Mouse (Mus musculus) kidney, postnatal 14 days (tissue): ENCODE data around the gene Ppm1b.

Source experiments
- DNase-seq: peaks from one replicate; pipeline ENCODE4 v3.0.0; 2022; ENCODE audit warnings: mixed read lengths

The Ppm1b gene

DNA sequence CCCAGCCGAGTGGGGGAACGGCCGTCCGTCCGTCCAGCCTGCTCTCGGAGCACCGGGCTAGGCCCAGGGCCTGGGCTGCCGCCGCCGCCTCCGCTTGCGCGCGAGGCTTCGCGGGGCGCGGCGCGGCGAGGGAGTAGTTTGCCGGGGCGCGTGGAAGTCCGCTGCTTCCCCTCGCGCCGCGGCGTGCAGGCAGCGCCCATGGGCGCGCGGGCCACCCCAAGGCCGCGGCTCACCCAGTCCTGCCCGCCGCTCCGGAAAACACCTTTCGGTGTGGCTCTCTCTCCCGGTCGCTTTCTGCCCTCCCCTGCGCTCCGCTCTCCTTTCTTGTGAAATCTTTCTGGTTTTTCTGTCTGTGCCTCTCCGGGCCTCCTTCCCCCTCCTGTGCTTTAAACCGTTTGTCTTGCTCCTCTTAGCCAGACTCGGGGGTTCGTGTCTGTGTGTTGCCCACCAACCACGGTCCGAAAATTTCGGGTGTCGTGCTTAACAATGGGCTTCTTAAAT lies 1.9 kb downstream of the Ppm1b start:
- DNase-seq, result no peak

GRCm38 (mm10) chr17:84958986-84959664 lies 2.6 kb downstream of the Ppm1b start:
- DNase-seq, result no peak

DNA sequence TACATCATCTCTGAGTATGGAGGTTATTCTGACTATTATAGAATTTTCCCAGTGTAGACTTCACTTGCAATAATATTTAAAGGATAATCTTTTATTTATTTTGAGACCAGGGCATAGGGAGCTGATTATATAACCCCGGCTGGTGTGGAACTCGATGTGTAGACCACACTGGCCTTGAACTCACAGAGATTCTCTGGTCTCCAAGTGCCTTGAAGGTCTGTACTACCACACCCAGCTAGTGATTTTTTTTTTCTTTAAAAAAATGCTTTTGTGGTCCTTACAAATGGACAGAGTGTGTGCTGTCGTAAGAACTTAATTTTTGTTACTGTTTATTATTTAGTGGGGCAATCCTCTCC lies 3.1 kb downstream of the Ppm1b start:
- DNase-seq, result no peak

DNA sequence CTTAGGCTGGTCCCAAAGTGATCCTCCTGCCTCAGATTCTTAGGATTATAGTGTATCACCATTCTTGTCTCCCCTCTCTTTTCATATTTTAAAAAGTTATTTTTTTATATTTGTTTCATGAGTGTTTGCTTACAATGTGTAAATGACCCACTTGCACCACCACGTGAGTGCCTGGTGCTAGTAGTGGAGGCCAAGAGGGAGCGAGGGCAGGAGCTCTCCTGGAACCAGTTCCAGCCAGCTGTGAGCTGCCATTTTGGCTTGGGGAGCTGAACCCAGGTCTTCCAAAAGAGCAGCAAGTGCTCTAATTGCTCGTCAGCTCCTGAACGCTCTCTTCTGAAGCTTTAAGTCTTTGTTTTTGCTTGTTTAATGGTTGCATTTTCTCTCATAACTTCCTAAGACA lies 3.6 kb downstream of the Ppm1b start:
- peak; percentile 30 for DNase-seq

DNA sequence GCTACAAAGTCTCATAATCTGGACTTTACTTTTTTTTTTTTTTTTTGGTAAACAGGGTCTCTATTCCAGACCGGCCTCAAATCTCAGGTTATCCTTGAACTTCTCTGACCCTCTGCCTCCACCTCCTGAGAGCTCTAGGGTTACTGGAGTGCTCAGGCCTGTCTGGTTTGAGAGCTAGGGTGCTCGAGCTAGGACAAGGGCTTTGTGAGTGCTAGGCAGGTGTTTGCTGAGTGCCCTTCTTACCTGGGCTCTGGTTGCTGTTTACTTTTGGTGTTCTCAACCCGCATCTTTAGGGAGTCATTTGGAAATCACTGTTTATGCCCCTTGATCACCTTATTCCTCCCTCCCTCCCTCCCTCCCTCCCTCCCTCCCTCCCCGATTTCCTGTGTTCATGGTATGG lies 5.5 kb downstream of the Ppm1b start:
- no peak for DNase-seq

DNA sequence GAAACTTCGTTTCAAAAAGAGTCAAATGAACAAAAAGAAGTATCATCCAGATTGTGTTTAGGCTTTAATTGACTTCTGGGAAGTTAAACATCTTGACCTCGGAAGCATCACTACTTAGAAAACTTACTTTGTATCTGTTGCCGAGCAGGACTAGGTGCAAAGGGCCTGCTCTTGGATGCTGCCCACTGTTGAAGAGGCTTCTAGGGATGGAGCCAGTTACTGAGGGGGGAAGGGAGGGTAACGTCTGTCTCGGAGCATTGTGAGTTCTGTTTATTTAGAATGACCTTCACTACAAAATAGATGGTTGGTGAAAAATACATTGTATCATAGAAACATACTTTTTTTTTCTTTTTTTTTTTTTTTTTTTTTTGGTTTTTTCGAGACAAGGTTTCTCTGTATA lies 7.1 kb downstream of the Ppm1b start:
- DNase-seq, result no peak

- DNase-seq, result no peak
Measured at GRCm38 (mm10) chr17:84966231-84966630, 9.7 kb downstream of the Ppm1b start.

- no peak for DNase-seq
Measured at GRCm38 (mm10) chr17:84967045-84967444, 10.5 kb downstream of the Ppm1b start.

DNA sequence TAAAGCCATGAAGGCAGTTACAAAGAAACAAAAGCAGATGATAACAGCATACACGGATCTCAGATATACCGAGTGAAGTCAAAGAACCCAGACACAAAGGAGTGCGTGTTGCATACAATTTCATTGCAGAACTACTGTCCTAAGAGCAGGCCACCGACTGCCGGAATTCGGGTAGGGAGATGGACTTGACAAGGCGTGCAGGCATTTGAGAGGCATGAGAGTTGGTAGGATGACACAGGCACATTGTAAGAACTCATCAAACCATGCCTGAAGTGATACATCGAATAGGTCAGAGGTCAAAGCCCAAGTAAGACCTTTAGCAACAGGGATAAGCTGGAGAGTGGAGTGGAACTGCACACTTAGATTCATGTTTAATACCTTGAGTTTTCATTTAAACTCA lies 13.4 kb downstream of the Ppm1b start:
- DNase-seq, result no peak

- DNase-seq, result no peak
Measured at GRCm38 (mm10) chr17:84981721-84982120, 25.2 kb downstream of the Ppm1b start.

DNA sequence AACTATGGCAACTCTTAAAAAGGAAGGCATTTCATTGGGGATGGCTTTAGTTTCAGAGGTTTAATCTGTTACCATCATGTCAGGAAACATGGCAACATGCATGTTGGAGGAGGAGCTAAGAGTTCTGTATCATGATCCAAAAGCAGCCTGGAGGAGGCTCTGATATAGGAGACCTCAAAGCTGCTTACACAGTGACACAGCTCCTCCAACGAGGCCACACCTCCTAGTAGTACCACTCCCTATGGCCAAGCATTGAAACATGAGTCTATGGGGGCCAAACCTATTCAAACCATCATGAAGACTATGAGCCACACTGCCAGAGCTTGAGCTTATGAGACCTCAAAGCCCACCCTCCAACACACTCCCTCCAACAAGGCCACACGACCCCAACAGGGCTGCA lies 26.2 kb downstream of the Ppm1b start:
- DNase-seq, result no peak

DNA sequence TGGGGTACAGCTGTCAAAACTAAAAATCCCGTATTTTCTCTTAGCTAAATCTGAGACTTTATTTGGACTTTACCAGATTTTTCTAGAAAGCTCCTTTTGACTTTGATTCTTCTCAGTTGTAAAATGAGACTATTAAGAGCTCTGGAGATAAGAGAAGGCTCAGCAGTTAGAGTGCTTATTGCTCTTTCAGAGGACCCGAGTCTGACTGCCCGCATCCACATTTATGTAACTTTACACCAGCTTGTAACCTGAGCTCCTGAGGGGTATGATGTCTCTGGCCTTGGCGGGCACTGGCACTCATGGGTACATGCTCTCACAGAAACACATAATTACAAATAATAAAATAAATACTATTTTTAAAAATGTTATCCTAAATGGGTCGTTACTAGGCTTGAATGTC lies 29.8 kb downstream of the Ppm1b start:
- no peak for DNase-seq

DNA sequence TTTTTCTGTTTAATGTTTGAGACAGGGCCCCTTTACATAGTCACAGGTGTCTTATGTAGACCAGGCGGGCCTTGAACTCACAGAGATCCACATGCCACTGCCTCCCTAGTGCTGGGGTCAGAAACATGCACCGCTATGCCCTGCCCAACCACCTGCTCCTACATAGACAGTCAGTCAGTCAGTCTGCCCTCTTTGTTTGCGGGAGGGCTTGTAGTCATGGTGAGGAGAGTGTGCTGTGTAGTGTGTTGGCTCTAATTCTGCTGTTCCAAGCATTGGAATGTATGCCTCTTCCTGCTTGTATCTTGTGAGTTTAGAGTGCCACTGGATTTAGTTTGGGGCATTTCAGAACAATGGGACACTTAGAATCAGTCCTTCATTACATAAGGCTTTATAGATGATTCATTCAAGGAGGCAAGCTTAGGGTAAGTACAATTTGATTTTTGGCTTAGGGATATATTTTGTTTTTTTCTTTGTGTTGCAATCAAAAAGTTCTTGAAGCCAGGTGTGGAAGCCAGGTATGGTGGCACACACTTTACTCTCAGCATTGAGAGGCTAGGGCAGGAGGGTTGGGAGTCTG lies 31.4 kb downstream of the Ppm1b start:
- no peak for DNase-seq

GRCm38 (mm10) chr17:84988514-84988913 lies 32.0 kb downstream of the Ppm1b start:
- no peak for DNase-seq

- DNase-seq, result no peak
Measured at GRCm38 (mm10) chr17:84995844-84996243, 39.3 kb downstream of the Ppm1b start.

- DNase-seq, result no peak
Measured at GRCm38 (mm10) chr17:84997639-84998038, 41.1 kb downstream of the Ppm1b start.

- DNase-seq, result no peak
Measured at GRCm38 (mm10) chr17:84999636-85000035, 43.1 kb downstream of the Ppm1b start.

DNA sequence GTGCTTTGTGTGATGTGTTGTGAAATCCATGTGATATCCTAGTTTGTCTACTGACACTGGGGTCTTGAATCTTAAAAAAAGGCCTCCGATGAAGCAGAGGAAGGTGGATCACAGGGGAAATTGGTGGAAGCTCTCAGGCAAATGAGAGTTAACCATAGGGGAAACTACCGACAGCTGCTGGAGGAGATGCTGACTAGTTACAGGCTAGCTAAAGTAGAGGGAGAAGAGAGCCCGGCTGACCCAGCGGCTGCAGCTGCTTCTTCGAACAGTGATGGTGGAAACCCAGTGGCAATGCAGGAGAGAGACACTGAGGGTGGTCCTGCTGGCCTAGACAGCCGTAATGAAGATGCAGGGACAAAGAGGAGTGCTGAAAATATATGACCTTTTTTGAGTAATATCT lies 56.9 kb downstream of the Ppm1b start:
- DNase-seq, result no peak

DNA sequence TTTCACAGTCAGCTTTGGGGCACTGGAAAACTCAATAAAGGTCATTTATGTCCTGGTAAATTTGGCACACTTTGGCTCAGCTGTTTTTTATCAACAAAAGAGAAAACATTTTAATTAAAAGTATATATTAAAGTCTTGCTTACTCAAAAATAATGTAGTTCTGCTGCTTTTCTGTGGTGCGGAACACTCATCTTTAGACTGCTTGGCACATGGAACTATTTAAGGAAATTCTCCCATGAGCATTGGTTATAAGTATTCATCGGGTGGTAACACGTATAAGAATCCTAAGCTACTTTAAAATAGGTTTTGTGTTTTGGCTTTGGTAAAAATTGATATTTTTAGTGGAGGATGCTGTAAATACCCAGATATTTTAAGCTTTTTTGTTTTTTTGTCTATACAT lies 58.1 kb downstream of the Ppm1b start:
- no peak for DNase-seq

- no peak for DNase-seq
Measured at GRCm38 (mm10) chr17:85018344-85018743, 61.8 kb downstream of the Ppm1b start.

DNA sequence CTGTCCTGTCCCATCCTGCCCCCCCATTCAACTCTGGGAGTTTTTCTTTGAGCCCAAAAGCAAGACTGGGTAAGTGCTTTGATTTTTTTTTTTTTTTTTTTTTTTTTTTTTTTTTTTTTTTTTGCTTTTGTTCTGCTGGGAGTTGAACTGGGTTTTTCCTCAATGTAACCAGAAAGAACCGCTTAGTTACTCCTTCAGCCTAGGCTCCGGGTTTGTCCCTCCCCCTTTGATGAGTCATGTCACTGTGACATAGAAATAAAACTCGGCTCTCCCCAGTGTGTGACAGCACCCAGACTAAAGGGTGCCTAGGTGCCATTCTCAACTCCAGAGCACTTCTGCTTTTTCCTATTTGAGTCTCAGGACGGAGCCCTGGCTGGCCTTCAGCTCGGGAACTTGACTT lies 62.3 kb downstream of the Ppm1b start:
- no peak for DNase-seq

GRCm38 (mm10) chr17:85020343-85020742 lies 63.8 kb downstream of the Ppm1b start:
- no peak for DNase-seq

DNA sequence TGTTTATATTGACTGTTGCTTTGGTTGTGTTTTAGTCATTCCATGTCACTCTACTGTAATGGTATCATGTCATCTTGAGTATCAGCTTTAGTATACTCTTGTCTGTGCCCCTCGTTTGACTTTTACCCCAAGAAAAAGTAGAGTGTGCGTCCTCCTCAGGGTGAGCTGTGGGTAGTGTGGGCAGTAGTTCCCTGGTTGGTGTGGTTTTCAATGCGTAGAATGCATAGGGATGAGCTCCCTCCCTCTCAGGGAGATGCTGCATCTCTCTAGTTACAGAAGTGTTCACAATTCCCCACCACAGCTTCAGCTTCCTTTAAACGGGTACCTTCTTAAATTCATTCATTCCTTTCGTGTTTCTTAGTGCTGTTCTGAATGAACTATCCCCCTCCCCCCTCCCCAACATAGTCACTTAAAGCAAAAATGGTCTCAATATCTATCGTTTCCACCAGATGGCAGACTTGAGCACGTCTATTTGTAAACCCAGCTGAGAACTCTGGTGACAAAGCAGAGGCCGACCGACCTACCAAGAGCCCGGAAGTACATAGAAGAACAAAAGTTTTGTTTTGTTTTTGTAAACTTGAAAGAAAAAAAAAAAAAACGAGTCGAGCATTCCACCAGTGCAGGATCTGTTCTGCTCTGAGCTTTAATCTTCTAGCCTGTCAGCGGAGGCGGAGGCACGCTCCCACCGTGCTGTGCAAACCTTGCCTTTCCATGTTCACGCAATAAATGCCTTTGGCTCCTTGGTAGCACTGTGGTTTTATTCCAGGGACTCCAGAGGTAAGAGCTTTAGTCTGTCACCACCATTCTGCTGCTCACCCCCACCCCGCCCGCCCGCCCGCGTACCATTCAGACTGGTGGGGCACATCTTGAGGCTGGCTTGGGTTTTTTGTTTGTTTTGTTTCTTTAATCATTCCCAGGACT lies 67.0 kb downstream of the Ppm1b start:
- DNase-seq, result peak; percentile 80

DNA sequence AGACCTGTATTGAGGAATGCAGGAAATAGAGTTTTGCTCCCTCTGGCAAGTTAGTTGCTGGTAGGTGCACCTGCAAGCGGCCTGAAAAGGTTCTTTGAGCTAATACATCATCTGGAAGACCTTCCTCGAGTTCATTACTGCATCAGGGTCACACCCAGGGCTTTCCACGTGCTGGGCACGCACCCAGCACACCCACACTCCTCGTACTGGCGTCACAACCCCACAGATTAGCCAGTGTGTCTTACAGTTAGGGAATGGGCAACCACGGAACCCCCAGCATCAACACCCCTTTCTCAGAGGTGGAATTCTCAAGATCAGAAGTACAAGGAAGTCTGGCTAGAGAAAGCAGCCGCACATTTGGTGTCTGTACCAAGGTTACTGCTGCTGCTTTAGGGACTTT lies 67.7 kb downstream of the Ppm1b start:
- DNase-seq, result no peak
